Mouse (Mus musculus): Measurements from ENCODE around the gene Gm10283.

- TF ChIP-seq CTCF (IDR thresholded peaks at IDR 0.05; ENCODE audit: extremely low read depth, insufficient read length, insufficient replicate concordance, low read depth, low read length) (no peak), POLR2A (IDR thresholded peaks at IDR 0.05; ENCODE audit: low read depth, low read length) (no peak)
Observed at GRCm38 (mm10) chr8:60438557-60438956, 64.4 kb downstream of the Gm10283 start.

Data from small intestine, adult 2 months (tissue).